Mouse (Mus musculus): Measurements from ENCODE around the gene Tmem121.

DNA sequence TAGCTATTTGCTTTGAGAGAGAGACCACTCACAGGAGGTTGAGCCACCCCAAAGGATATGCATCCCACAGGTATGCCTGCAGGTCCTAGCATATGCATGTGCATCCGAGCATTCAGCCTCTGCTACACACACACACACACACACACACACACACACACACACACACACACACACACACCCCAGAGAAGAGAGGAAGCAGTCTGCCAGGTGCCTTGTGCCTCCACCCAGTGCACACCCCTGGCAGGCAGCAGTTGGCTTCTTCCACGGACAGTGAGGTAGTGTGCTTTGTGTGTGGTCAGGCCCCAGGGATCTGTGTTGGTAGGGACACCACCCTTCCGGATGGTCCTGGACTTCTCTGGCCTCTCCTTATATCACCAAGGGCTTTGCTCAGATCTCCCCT, 35.8 kb upstream of the Tmem121 start:
- TF ChIP-seq POLR2A (IDR thresholded peaks at IDR 0.05; ENCODE audit: borderline replicate concordance, control insufficient read depth, low read depth, low read length), result no peak
- no peak for TF ChIP-seq CTCF (IDR thresholded peaks at IDR 0.05; ENCODE audit: control insufficient read depth, insufficient read depth, low read length)
